Mouse (Mus musculus): ENCODE measurements around the gene Foxp1. TPM values are rescaled to one million over a fixed set of nuclear protein-coding genes. Genes with fewer than 3 reads are reported as not detected.

The Foxp1 gene
- total RNA-seq, 2 experiments from 2014 or later = 133 to 135 TPM

DNA sequence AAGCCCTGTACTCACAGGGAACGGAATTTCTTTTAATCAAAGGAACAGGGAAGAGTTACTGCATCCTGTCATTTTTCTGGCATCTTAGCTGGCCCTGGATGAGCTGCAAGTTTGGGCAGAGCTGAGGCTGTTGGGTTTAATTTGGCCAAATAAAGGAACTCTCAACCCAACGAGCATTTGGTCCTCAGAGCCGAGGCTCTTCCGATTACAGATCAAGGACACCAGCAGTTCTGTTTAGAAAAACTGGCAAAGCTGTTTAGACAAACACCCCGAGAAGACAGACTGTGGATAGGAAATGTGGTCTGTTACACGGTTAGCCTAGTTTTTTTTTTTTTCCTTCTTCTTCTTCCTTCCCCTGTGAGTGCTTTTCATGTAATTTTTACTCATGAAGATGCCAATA lies 158.0 kb downstream of the Foxp1 start:
- no peak for DNase-seq (ENCODE audit: low spot score in 2 of 2)

DNA sequence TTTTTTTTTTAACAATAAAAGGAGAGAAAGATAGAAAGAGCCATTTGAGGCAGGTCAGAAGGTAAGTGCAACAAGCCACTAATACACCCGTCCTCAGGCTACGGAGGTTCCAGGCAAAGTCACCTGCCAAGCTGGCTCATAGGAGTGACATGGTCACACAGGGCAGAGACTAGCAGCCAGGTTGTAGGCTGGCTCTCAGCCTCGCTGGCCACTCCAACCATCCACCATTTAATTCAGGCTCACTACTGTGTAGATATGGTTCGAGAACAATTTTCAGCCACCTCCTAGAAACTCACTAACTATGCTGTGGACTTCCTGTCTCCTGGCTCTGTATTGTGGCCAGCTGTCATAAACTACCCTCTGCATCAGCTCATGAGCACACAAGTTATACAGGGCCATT lies 161.9 kb downstream of the Foxp1 start:
- DNase-seq (ENCODE audit: low spot score in 2 of 2) = no peak

DNA sequence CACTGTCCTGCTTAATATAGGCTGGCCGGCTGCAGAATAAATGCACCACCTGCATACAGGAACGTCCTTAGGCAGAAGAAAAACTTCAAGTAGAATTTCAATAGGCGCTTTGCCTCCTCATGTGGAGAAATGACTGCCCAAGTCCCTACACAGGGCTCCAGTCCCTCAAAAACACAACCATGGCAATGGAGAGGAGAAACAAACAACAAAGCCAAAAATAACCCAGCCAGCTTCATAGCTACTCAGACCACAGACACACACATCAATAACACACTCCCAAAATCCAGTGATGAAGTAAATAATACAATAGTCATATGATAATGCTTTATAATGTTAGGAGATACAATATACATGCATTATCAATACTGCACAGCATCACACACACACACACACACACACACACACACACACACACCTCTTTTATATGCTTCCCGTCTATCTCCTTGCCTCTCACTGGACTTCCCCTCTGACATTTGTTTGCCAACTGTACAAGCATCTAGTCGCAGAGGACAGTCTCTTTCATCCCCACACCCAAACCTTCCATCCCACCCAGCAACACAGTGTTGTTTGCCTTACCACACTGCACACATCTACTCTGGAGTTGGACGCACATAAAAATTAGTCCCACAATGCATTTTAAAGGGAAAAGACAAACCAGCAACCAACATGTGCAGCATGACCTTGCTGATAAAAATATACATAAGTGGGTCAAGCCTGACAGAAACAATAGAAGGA lies 162.6 kb downstream of the Foxp1 start:
- DNase-seq (ENCODE audit: low spot score in 2 of 2) = no peak

- DNase-seq (ENCODE audit: low spot score in 2 of 2) = no peak
Measured at GRCm38 (mm10) chr6:99359036-99359698, 163.4 kb downstream of the Foxp1 start.

DNA sequence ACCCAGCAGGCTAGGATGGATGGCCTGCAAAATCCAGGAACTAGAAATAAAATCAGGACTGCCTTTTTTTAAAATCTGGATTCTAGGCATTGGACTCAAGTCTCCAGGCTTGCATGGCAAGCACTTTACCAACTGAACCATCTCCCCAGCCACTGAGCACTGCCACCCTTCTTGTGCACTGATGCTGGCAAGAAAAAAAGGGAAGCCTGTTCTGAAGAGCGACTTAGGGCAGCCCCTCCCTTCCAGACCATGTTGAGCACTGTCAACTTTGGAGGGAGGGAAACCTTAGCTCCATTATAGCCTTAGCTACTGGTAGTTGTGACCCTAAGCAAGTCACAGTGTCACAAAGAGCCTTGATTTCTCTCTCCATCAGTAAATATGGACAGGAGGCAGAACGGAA lies 164.6 kb downstream of the Foxp1 start:
- no peak for DNase-seq (ENCODE audit: low spot score in 2 of 2)

DNA sequence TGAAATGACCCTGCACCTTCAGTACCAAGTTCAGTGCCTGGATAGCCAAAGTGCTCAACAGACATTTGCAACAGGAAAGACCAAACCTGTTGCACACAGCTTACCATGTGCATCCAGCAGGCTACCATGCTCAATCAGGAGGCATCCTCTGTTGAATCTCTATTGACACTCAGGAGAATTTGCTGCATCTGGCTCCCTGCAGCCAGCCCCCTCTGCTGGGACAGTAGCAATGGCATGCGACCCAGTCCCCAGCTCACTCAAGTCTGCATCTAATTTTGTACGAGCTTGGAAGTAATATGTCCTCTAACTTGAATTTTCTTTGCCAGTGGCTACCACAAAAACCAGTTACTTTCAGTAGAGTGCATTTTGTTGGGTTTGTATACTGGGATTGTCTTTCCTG lies 168.2 kb downstream of the Foxp1 start:
- DNase-seq (ENCODE audit: low spot score in 2 of 2) = no peak

DNA sequence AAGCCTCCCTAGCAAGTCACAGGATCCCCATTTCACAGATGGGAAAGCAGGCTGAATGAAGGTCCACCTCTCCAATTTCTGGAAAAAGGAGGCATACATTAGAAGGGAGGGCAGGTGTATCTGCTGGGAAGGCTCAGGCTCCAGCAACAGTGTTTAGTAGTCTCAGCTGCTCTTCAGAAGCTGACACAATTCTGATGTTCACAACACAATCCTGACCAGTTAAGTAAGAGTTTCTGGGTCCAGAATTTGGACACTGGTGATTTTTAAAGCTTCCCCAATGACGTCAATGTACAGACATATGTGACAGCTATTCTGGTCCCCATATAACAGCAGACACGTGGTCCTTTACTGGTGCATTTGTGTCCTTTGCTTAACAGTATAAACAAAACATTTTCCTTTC lies 169.1 kb downstream of the Foxp1 start:
- DNase-seq (ENCODE audit: low spot score in 2 of 2) = no peak

DNA sequence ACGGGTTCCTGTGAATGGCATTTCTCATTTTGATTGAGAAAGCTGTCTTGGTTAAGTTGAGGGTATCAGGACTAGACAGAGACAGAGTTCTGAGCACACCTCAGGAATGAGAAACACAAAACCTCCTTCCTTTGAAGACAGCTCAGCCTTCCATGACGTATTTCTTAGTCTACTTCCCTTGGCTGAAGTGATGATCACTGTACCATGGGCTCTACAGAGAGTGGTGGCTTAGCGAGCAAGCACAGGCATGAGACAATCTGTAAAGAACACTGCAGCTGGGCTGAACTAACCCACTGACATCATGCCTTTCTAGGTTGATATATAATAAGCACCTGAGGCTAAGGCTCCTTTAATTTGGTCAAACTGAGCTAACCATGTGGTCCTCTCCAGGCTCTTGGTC lies 172.0 kb downstream of the Foxp1 start:
- no peak for DNase-seq (ENCODE audit: low spot score in 2 of 2)

DNA sequence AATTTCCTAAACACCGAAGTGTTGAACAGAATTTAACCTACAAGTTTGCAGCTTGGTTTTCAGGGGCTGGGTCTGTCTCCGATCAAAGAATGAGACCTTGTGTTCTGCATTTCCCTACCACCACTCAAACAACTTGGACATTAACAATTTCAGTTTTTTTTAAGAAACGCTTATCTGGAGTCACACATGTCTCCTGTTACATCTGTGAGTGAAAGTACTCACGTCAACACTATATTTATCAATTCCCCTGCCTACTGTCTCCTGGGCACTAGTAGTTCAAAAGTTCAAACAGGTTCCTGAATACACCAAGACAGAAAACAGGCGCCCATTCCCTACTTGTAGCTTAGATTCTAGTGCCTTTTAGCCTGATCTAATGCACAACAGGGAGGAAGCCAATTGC lies 172.4 kb downstream of the Foxp1 start:
- DNase-seq (ENCODE audit: low spot score in 2 of 2) = no peak

DNA sequence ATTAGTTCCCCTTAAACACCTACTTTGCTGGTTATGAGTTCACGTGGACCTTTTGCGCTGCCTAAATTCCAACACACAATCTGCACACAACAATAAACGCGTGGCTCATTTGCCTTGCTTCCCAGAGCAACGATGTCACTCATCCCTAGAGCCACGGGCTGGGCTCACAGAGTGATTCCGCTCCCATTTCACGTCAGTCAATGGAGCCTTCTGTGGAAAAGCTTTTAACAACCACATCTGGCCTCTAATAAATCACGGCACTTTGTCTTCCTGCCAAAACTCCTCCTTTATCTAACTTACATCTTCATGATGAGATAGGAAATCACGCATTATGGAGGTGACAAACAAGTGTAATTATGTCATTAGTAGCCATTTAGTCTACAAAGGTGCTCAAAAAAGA lies 174.7 kb downstream of the Foxp1 start:
- no peak for DNase-seq (ENCODE audit: low spot score in 2 of 2)

- no peak for DNase-seq (ENCODE audit: low spot score in 2 of 2)
Measured at GRCm38 (mm10) chr6:99344966-99345365, 177.6 kb downstream of the Foxp1 start.

- DNase-seq (ENCODE audit: low spot score in 2 of 2) = no peak
Measured at GRCm38 (mm10) chr6:99344357-99344756, 178.2 kb downstream of the Foxp1 start.

DNA sequence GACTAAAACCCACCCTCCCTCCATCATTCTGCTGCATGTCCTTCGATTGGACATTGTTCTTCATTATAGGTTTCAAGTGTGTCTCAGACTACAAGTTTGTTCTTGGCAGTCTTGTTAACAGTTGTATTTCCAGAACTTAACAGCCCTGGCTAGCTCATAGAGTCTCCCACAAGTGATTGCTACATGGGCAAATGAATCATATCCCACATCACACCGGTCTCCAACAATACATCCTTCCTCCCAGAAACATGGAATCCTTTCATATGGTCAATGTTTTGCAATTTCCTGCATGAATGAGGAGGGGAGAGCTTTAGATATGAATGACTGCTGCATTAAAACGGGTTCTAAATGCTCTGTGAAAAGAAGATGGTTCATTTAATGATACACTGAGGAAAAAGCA lies 178.7 kb downstream of the Foxp1 start:
- DNase-seq (ENCODE audit: low spot score in 2 of 2) = no peak

DNA sequence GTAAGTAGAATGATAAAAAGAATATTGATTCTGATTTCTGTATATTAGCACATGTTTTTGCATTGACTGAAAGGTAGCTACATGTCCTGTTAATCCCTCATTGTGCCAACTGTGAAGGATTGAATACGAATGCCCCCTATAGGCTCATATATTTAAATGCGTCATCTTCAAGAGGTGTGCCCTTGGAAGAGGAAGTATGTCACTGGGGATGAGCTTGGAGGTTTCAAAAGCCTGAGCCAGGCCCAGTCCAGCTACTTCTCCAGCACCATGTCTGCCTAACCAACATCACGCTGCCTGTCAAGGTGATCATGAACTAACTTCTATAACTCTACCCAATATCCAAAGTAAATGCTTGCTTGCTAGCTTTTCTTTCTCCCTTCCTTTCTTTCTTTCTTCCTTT lies 180.1 kb downstream of the Foxp1 start:
- no peak for DNase-seq (ENCODE audit: low spot score in 2 of 2)

DNA sequence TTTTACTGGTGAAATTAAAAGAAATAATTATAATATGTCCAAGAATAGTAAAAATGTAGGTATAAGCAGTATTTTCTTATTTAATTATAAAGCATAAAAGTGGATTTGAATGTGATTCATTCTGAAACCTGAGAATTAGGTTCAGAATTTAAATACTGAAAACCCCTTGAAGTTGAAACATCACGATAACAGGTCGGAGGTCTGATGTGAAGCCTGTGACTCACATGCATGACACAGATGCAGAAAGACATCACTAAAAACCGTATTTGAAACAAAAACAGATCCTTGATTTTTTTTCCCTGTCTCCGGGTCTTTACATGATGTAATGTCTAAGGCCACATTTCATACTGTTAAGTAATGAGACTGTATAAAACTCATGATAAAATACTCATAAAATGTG lies 181.6 kb downstream of the Foxp1 start:
- no peak for DNase-seq (ENCODE audit: low spot score in 2 of 2)

DNA sequence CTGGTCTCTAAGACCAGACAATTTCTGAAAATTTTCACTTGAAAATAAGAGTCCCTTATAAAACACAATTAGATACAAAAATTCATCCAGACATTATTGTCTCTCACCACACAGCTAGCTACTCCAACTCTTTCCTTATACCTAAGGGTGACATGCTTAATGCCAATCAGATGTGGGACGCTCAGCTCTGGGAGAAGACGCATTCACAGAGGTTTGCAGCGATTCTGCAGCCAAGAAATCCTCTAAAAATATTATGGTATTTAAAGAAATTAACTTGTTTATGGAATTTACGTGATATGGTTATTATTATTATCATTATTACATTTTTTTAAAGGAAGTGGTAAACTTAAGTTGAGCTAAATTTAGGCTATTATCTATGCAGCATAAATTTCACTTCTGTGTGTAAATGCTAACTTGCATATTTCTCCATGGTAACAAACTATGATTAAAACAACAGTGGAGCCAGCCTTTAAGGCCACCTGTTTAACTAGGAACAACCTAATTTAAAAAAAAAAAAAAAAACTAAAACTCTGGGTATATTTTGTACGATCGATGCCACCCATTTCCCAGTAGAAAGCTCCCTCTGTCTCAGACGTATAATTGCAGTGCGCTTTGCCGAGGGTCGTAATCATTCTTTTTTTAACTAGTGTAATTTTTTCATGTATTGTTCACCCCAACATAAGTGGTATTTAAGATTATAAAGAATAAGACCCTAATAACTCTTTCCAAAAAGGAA lies 182.4 kb downstream of the Foxp1 start:
- no peak for DNase-seq (ENCODE audit: low spot score in 2 of 2)

- DNase-seq (ENCODE audit: low spot score in 2 of 2) = no peak
Measured at GRCm38 (mm10) chr6:99339343-99339620, 183.2 kb downstream of the Foxp1 start.

DNA sequence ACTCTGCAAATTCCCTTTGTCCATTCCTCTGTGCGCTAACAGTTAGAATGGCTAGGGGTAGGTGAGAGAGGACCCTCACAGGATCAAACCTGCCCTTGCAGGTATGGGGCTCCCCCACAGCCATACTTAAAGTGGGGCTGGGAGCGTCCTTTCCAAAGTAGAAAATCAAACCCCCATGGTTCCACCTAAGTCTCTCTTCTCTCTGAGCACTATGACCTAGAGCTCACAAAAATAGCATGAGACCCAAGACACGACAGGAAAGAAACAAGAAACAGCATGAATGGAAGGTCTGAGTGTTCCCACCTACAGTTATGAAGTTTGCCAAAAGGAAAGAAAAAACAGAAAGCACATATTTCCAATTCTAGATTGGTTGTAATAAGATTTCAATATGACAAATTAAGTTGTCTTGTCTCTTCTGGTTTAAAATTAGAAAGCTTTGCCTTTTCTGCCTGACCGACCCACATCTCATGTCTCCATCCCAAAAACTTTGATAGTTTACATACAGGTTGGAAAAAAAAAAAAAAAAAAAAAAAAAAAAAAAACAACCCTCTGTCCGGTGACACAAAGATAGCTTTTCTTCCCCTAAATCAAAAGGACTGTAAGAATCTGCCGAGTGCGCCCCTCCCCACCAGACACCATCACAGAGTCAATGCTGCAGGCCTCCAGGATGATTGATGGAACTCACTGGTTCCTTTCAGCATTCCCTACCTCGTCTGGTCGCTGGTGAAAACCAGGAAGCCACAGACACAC lies 183.8 kb downstream of the Foxp1 start:
- no peak for DNase-seq (ENCODE audit: low spot score in 2 of 2)

- DNase-seq (ENCODE audit: low spot score in 2 of 2) = no peak
Measured at GRCm38 (mm10) chr6:99338174-99338573, 184.3 kb downstream of the Foxp1 start.

DNA sequence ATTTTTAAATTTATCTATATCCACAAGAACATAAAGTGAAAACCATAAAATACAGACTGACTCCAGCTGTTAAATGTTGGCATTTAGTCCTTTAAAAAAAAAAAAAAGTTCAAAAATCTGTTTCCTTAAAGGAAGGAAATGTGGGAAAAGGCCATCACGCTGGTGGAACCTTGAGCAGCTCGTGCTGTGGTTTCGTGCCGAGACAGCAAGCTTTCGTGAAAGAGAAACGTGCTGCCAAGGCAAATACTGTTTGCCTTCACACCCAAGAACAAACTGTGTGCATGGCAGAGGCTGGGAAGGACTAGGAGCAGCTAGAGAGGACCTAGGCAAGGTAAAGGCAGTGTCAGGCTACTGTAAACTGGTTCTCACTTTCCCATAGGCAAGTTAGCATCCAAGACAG lies 184.9 kb downstream of the Foxp1 start:
- DNase-seq (ENCODE audit: low spot score in 2 of 2) = no peak

DNA sequence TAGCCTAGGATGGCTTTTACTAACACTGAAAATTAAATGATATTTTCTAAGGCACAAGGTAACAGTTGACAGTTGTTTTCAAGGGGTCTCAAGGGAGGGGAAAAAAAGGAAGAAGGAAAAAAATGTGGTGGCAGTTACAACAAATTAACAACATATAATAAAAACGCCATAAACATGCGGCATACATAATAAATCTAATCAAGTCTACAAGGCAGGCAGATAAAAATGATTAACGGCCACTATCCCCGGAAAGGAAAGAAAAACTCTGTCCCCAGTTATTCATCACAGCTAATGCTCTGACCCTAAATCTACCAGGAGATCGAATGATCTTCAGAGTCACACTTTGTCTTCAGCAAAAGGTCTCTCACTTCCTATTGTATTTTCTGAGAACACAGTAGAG lies 186.3 kb downstream of the Foxp1 start:
- no peak for DNase-seq (ENCODE audit: low spot score in 2 of 2)

All from left cerebral cortex, adult 18-20 months (tissue).